Mouse (Mus musculus): ENCODE results near the gene Angptl2. TPM values are rescaled to one million over a fixed set of nuclear protein-coding genes. Genes with fewer than 3 reads are reported as not detected.

Angptl2 gene
- polyA plus RNA-seq, 1 experiment from 2014 or later: 24.4 TPM

DNA sequence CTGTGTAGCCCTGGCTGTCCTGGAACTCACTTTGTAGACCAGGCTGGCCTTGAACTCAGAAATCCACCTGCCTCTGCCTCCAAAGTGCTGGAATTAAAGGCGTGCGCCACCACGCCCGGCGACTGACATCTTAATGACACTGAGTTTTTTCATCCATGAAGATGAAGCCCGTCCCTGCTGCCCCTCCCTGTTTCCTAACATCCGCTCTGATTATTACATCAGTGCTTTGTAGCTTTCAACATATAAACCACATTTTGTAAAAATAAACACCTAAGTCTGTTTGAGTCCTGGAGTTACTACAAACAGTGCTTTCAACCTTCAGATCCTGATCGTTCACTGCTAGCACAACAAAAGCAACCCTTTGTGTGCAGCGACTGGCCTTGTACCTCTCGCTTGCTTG, 63.9 kb downstream of the Angptl2 start:
- Histone ChIP-seq H3K4me2 (ENCODE audit: low read depth, low read length, severe bottlenecking) (no peak overlapping the region), H3K4me1 (replicated peaks; ENCODE audit: control insufficient read depth, insufficient read depth, low read length) (no peaks in the 10 kb centered on the region), H3K9ac (ENCODE audit: low read length) (no peak overlapping the region), H3K4me3 (ENCODE audit: low read depth, low read length) (no peak overlapping the region), H3K36me3 (ENCODE audit: control insufficient read depth, insufficient read depth, low read length) (no peaks in the 10 kb centered on the region), H3K27ac (ENCODE audit: low read depth, low read length) (no peak overlapping the region), H3K27me3 (ENCODE audit: control insufficient read depth, insufficient read depth, low read length) (no peaks in the 10 kb centered on the region), H3K9me3 (ENCODE audit: control insufficient read depth, low read length) (no peaks in the 10 kb centered on the region)
- 90% methylated on average over 10 of the region's 10 CpGs for WGBS
- DNase-seq (ENCODE audit: low spot score) (no peak), ATAC-seq (replicated peaks; ENCODE audit: low FRiP score) (no peak)

DNA sequence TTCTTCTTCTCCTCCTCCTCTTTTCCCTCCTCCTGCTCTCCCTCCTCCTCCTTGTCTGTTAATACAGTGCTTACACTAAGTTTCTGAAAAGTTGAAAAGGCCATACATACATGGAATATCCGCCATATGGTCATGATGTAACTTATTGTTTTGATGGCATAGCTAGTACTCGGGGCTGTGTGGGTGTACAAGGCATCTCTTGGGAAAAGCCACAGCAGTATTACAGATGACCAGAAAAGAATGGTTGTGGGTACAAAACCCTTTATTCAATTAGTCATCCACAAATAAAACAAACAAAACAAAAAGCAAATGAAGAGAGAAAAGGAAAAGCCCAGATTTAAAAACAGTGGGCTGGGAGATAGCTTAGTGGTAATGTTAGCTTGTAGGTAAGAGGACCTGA, 64.7 kb downstream of the Angptl2 start:
- Histone ChIP-seq H3K9me3 (ENCODE audit: control insufficient read depth, low read length) (no peaks in the 10 kb centered on the region), H3K4me1 (replicated peaks; ENCODE audit: control insufficient read depth, insufficient read depth, low read length) (no peaks in the 10 kb centered on the region), H3K4me3 (ENCODE audit: low read depth, low read length) (no peak overlapping the region), H3K4me2 (ENCODE audit: low read depth, low read length, severe bottlenecking) (no peak overlapping the region), H3K9ac (ENCODE audit: low read length) (no peak overlapping the region), H3K27ac (ENCODE audit: low read depth, low read length) (no peak overlapping the region), H3K27me3 (ENCODE audit: control insufficient read depth, insufficient read depth, low read length) (no peaks in the 10 kb centered on the region), H3K36me3 (ENCODE audit: control insufficient read depth, insufficient read depth, low read length) (no peaks in the 10 kb centered on the region)
- ATAC-seq (replicated peaks; ENCODE audit: low FRiP score) (no peak), DNase-seq (ENCODE audit: low spot score) (no peak)
- 90% methylated on average over 2 of the region's 2 CpGs for WGBS

- Histone ChIP-seq H3K9ac (ENCODE audit: low read length) (no peak overlapping the region), H3K9me3 (ENCODE audit: control insufficient read depth, low read length) (no peaks in the 10 kb centered on the region), H3K27ac (ENCODE audit: low read depth, low read length) (no peak overlapping the region), H3K27me3 (ENCODE audit: control insufficient read depth, insufficient read depth, low read length) (no peaks in the 10 kb centered on the region), H3K4me1 (replicated peaks; ENCODE audit: control insufficient read depth, insufficient read depth, low read length) (no peaks in the 10 kb centered on the region), H3K4me2 (ENCODE audit: low read depth, low read length, severe bottlenecking) (no peak overlapping the region), H3K36me3 (ENCODE audit: control insufficient read depth, insufficient read depth, low read length) (no peaks in the 10 kb centered on the region), H3K4me3 (ENCODE audit: low read depth, low read length) (no peak overlapping the region)
- 92% methylated on average over 5 of the region's 5 CpGs for WGBS
- ATAC-seq (replicated peaks; ENCODE audit: low FRiP score): no peak
- no peak for DNase-seq (ENCODE audit: low spot score)
Measured at GRCm38 (mm10) chr2:33281807-33282206, 65.9 kb downstream of the Angptl2 start.

- Histone ChIP-seq H3K9ac (ENCODE audit: low read length) (no peak overlapping the region), H3K4me2 (ENCODE audit: low read depth, low read length, severe bottlenecking) (no peak overlapping the region), H3K4me1 (replicated peaks; ENCODE audit: control insufficient read depth, insufficient read depth, low read length) (no peaks in the 10 kb centered on the region), H3K4me3 (ENCODE audit: low read depth, low read length) (no peak overlapping the region), H3K27ac (ENCODE audit: low read depth, low read length) (no peak overlapping the region), H3K9me3 (ENCODE audit: control insufficient read depth, low read length) (no peaks in the 10 kb centered on the region), H3K36me3 (ENCODE audit: control insufficient read depth, insufficient read depth, low read length) (no peaks in the 10 kb centered on the region), H3K27me3 (ENCODE audit: control insufficient read depth, insufficient read depth, low read length) (no peaks in the 10 kb centered on the region)
- DNase-seq (ENCODE audit: low spot score): no peak
- ATAC-seq (replicated peaks; ENCODE audit: low FRiP score): no peak
- 78% methylated on average over 4 of the region's 4 CpGs for WGBS
Measured at GRCm38 (mm10) chr2:33282877-33283276, 67.0 kb downstream of the Angptl2 start.

- Histone ChIP-seq H3K9ac (ENCODE audit: low read length) (no peak overlapping the region), H3K36me3 (ENCODE audit: control insufficient read depth, insufficient read depth, low read length) (no peaks in the 10 kb centered on the region), H3K4me3 (ENCODE audit: low read depth, low read length) (no peak overlapping the region), H3K27me3 (ENCODE audit: control insufficient read depth, insufficient read depth, low read length) (no peaks in the 10 kb centered on the region), H3K4me1 (replicated peaks; ENCODE audit: control insufficient read depth, insufficient read depth, low read length) (no peaks in the 10 kb centered on the region), H3K9me3 (ENCODE audit: control insufficient read depth, low read length) (no peaks in the 10 kb centered on the region), H3K27ac (ENCODE audit: low read depth, low read length) (no peak overlapping the region), H3K4me2 (ENCODE audit: low read depth, low read length, severe bottlenecking) (no peak overlapping the region)
- ATAC-seq (replicated peaks; ENCODE audit: low FRiP score) (no peak), DNase-seq (ENCODE audit: low spot score) (no peak)
- WGBS: 78% methylated on average over 2 of the region's 2 CpGs
Measured at GRCm38 (mm10) chr2:33283674-33284073, 67.8 kb downstream of the Angptl2 start.

- H3K27ac ChIP-seq (ENCODE audit: low read depth, low read length): no peak overlapping the region
- ATAC-seq (replicated peaks; ENCODE audit: low FRiP score) (no peak), DNase-seq (ENCODE audit: low spot score) (no peak)
- H3K9ac ChIP-seq (ENCODE audit: low read length): no peak overlapping the region
- no peak overlapping the region for H3K4me2 ChIP-seq (ENCODE audit: low read depth, low read length, severe bottlenecking)
- H3K4me3 ChIP-seq (ENCODE audit: low read depth, low read length): no peak overlapping the region
- 90% methylated on average over 5 of the region's 5 CpGs for WGBS
- no peaks in the 10 kb centered on the region for H3K4me1 ChIP-seq (replicated peaks; ENCODE audit: control insufficient read depth, insufficient read depth, low read length)
- H3K36me3 ChIP-seq (ENCODE audit: control insufficient read depth, insufficient read depth, low read length): no peaks in the 10 kb centered on the region
- no peaks in the 10 kb centered on the region for H3K27me3 ChIP-seq (ENCODE audit: control insufficient read depth, insufficient read depth, low read length)
- H3K9me3 ChIP-seq (ENCODE audit: control insufficient read depth, low read length): no peaks in the 10 kb centered on the region
Measured at GRCm38 (mm10) chr2:33288837-33289236, 73.0 kb downstream of the Angptl2 start.

- H3K27ac ChIP-seq (ENCODE audit: low read depth, low read length): no peak overlapping the region
- no peaks in the 10 kb centered on the region for H3K36me3 ChIP-seq (ENCODE audit: control insufficient read depth, insufficient read depth, low read length)
- DNase-seq (ENCODE audit: low spot score) (no peak), ATAC-seq (replicated peaks; ENCODE audit: low FRiP score) (no peak)
- no peaks in the 10 kb centered on the region for H3K27me3 ChIP-seq (ENCODE audit: control insufficient read depth, insufficient read depth, low read length)
- no peaks in the 10 kb centered on the region for H3K4me1 ChIP-seq (replicated peaks; ENCODE audit: control insufficient read depth, insufficient read depth, low read length)
- no peaks in the 10 kb centered on the region for H3K9me3 ChIP-seq (ENCODE audit: control insufficient read depth, low read length)
- H3K9ac ChIP-seq (ENCODE audit: low read length): no peak overlapping the region
- 92% methylated on average over 8 of the region's 8 CpGs for WGBS
- H3K4me2 ChIP-seq (ENCODE audit: low read depth, low read length, severe bottlenecking): no peak overlapping the region
- no peak overlapping the region for H3K4me3 ChIP-seq (ENCODE audit: low read depth, low read length)
Measured at GRCm38 (mm10) chr2:33290491-33290890, 74.6 kb downstream of the Angptl2 start.

GRCm38 (mm10) chr2:33292057-33292456, 76.2 kb downstream of the Angptl2 start:
- no peaks in the 10 kb centered on the region for H3K36me3 ChIP-seq (ENCODE audit: control insufficient read depth, insufficient read depth, low read length)
- no peaks in the 10 kb centered on the region for H3K4me1 ChIP-seq (replicated peaks; ENCODE audit: control insufficient read depth, insufficient read depth, low read length)
- no peak for ATAC-seq (replicated peaks; ENCODE audit: low FRiP score)
- H3K4me2 ChIP-seq (ENCODE audit: low read depth, low read length, severe bottlenecking): no peak overlapping the region
- no peak overlapping the region for H3K9ac ChIP-seq (ENCODE audit: low read length)
- no peak for DNase-seq (ENCODE audit: low spot score)
- no peak overlapping the region for H3K27ac ChIP-seq (ENCODE audit: low read depth, low read length)
- H3K9me3 ChIP-seq (ENCODE audit: control insufficient read depth, low read length): no peaks in the 10 kb centered on the region
- no peaks in the 10 kb centered on the region for H3K27me3 ChIP-seq (ENCODE audit: control insufficient read depth, insufficient read depth, low read length)
- 84% methylated on average over 2 of the region's 2 CpGs for WGBS
- no peak overlapping the region for H3K4me3 ChIP-seq (ENCODE audit: low read depth, low read length)

DNA sequence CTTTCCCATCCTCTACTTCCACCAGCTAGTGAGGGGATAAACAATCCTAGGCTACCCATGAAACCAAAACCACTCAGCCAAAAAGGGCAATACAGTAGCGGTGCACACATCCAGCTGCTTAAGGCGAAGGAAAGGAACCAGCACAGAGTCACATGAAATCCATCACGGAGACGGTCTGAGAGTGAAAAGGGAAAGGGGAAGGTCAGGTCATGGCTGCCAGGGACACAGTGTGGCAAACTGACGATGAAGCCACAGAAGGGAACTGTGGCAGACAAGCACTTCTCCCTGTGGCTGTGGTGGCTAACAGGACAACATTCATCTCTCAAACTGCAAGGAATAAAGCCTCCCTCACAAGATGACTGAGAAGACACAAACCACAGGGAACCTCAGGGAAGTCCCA, 79.2 kb downstream of the Angptl2 start:
- no peaks in the 10 kb centered on the region for H3K27me3 ChIP-seq (ENCODE audit: control insufficient read depth, insufficient read depth, low read length)
- H3K9me3 ChIP-seq (ENCODE audit: control insufficient read depth, low read length): no peaks in the 10 kb centered on the region
- 94% methylated on average over 5 of the region's 5 CpGs for WGBS
- ATAC-seq (replicated peaks; ENCODE audit: low FRiP score) (no peak), DNase-seq (ENCODE audit: low spot score) (no peak)
- H3K4me3 ChIP-seq (ENCODE audit: low read depth, low read length): no peak overlapping the region
- H3K4me2 ChIP-seq (ENCODE audit: low read depth, low read length, severe bottlenecking): no peak overlapping the region
- no peak overlapping the region for H3K27ac ChIP-seq (ENCODE audit: low read depth, low read length)
- H3K9ac ChIP-seq (ENCODE audit: low read length): no peak overlapping the region
- H3K36me3 ChIP-seq (ENCODE audit: control insufficient read depth, insufficient read depth, low read length): no peaks in the 10 kb centered on the region
- no peaks in the 10 kb centered on the region for H3K4me1 ChIP-seq (replicated peaks; ENCODE audit: control insufficient read depth, insufficient read depth, low read length)
